Comparison of ENCODE assay signal across 13 mouse cellular contexts in genomic region chr6:101684390-101684789, GRCm38 (mm10).
DNase-seq lines count a peak whose midpoint lies in the region; TF ChIP-seq lines count a peak whose summit lies in the region.
"Had no signal": no experiment of that assay in that cellular context is flagged by ENCODE, and none has a peak within 500 bp of the region (broad histone marks: within the 10 kb centered on the region; RNA-seq: fewer than 3 reads in every experiment).

No protein-coding gene starts in this region.

- TF ChIP-seq CTCF in left cerebral cortex, adult 2 months (IDR thresholded peaks at IDR 0.05), result peak; percentile 45
- peak; percentile 55 for TF ChIP-seq CTCF in E14TG2a.4 (conservative IDR thresholded peaks at IDR 0.05; ENCODE audit: low read length)

- peaks cover 4% of the 10 kb centered on the region; the same call in 1 of the 2 replicates for H3K9me3 ChIP-seq in E14TG2a.4 (ENCODE audit: low read length)
- H3K9me3 ChIP-seq: forebrain, embryonic 15.5 days; intestine, embryonic 15.5 days had no signal

- no peak overlapping the region for H3K4me3 ChIP-seq in left cerebral cortex, adult 2 months
- H3K4me3 ChIP-seq in E14TG2a.4 (replicated peaks; ENCODE audit: low read length), result no peak overlapping the region
- H3K4me3 ChIP-seq: forebrain, embryonic 15.5 days; heart, embryonic 12.5 days; intestine, embryonic 15.5 days had no signal

- DNase-seq in left cerebral cortex, adult 2 months (ENCODE audit: extremely low spot score in 1 of 2, low spot score in 2 of 2), result no peak
- DNase-seq in left cerebral cortex, postnatal 14 days (ENCODE audit: low spot score in 2 of 2), result no peak
- DNase-seq in 416B (ENCODE audit: low read depth), result peak; percentile 41
- DNase-seq in c-Kit-positive CD71-positive TER-119-positive erythroid progenitor cells, embryonic 14.5 days (ENCODE audit: low spot score), result peak; percentile 10
- no peak for DNase-seq in frontal cortex, postnatal 14 days (ENCODE audit: low spot score in 2 of 2)
- no peak for DNase-seq in left cerebral cortex, adult 9 months (ENCODE audit: low spot score in 2 of 2)
- DNase-seq: adrenal gland, adult 2 months; lung, postnatal 4 days; right cerebral cortex, postnatal 25 days had no signal

- H3K4me1 ChIP-seq in E14TG2a.4 (replicated peaks; ENCODE audit: low read depth, low read length), result no peaks in the 10 kb centered on the region
- H3K4me1 ChIP-seq: heart, embryonic 12.5 days; intestine, embryonic 15.5 days had no signal

- H3K36me3 ChIP-seq in E14TG2a.4 (ENCODE audit: insufficient read depth, low read length), result no peaks in the 10 kb centered on the region
- H3K36me3 ChIP-seq: forebrain, embryonic 15.5 days; heart, embryonic 12.5 days; intestine, embryonic 15.5 days had no signal

- intact Hi-C loops in left cerebral cortex, adult 2 months (cut with DNase I), result no loop called here
- intact Hi-C loops in left cerebral cortex, postnatal 14 days (cut with DNase I), result no loop called here

- no peak overlapping the region for H3K27ac ChIP-seq in left cerebral cortex, adult 2 months
- H3K27ac ChIP-seq: forebrain, embryonic 15.5 days; intestine, embryonic 15.5 days had no signal

- no peaks in the 10 kb centered on the region for H3K27me3 ChIP-seq in E14TG2a.4 (ENCODE audit: insufficient read depth, low read length)
- H3K27me3 ChIP-seq: forebrain, embryonic 15.5 days; heart, embryonic 12.5 days; intestine, embryonic 15.5 days had no signal

Comparison
In these comparisons a context has a peak if more than half of its experiments do, and no peak if none do; other contexts are left out.
1. DNase-seq: peak in 416B (single experiment) and c-Kit-positive CD71-positive TER-119-positive erythroid progenitor cells, embryonic 14.5 days (single experiment); none in left cerebral cortex, adult 2 months (0 of 2), left cerebral cortex, postnatal 14 days (0 of 2), frontal cortex, postnatal 14 days (0 of 2) and left cerebral cortex, adult 9 months (0 of 2).